Mouse (Mus musculus) ES-E14 (cell line): ENCODE measurements around the gene Cbll1.

Experiments
- CHD2 ChIP-seq: IDR thresholded peaks from 2 replicates; pipeline ENCODE4 v1.6.1; 2014; ENCODE audit warnings: mild to moderate bottlenecking, low read depth, low read length, inconsistent platforms
- MAFK ChIP-seq: IDR thresholded peaks from 2 replicates; pipeline ENCODE4 v1.6.1; 2014; ENCODE audit warnings: mild to moderate bottlenecking, low read depth, low read length, inconsistent platforms; ENCODE audit not compliant: insufficient read depth

DNA sequence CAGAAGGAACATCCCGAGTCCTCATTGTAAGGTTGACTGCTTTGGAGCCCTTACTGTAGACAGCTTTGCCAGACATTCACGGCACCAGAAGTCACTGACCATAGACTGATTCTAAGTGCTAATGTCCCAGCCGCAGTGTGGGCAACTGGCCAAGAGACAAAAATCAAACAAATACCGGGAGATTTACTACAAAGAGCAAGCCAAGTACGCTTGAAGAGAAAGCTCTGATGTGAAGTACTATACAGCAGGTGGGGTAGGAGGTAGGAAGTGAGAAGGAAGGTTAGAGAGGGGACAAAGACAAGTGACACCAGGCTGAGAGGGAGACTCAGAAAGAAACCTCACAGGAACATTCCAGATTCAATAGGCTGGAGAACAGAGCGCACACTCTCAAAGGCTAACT is 54.6 kb downstream of the Cbll1 start:
- TF ChIP-seq MAFK: no peak
- TF ChIP-seq CHD2: no peak
